Mouse (Mus musculus): ENCODE data around the gene Dock4.
A peak's percentile ranks its signal among the peaks of the same experiment; 100 is the strongest.

The Dock4 gene

GRCm38 (mm10) chr12:40568365-40568885 lies 122.7 kb downstream of the Dock4 start:
- no peak for DNase-seq (ENCODE audit: low spot score in 2 of 2)

GRCm38 (mm10) chr12:40568971-40569968 lies 123.5 kb downstream of the Dock4 start:
- DNase-seq (ENCODE audit: low spot score in 2 of 2): no peak

GRCm38 (mm10) chr12:40570250-40570649 lies 124.5 kb downstream of the Dock4 start:
- peak; percentile 15 to 34 for DNase-seq (ENCODE audit: low spot score in 2 of 2)

- DNase-seq (ENCODE audit: low spot score in 2 of 2): no peak
Measured at GRCm38 (mm10) chr12:40574051-40574450, 128.3 kb downstream of the Dock4 start.

- DNase-seq (ENCODE audit: low spot score in 2 of 2): no peak
Measured at GRCm38 (mm10) chr12:40576749-40577148, 131.0 kb downstream of the Dock4 start.

GRCm38 (mm10) chr12:40580351-40580750 lies 134.6 kb downstream of the Dock4 start:
- DNase-seq (ENCODE audit: low spot score in 2 of 2): peak in 1 of 2 experiments; percentile 15

- DNase-seq (ENCODE audit: low spot score in 2 of 2): no peak
Measured at GRCm38 (mm10) chr12:40581037-40581436, 135.3 kb downstream of the Dock4 start.

GRCm38 (mm10) chr12:40582059-40582458 lies 136.3 kb downstream of the Dock4 start:
- DNase-seq (ENCODE audit: low spot score in 2 of 2): no peak

- DNase-seq (ENCODE audit: low spot score in 2 of 2): no peak
Measured at GRCm38 (mm10) chr12:40584526-40585289, 139.0 kb downstream of the Dock4 start.

GRCm38 (mm10) chr12:40585456-40586141 lies 139.8 kb downstream of the Dock4 start:
- no peak for DNase-seq (ENCODE audit: low spot score in 2 of 2)

- no peak for DNase-seq (ENCODE audit: low spot score in 2 of 2)
Measured at GRCm38 (mm10) chr12:40594161-40594560, 148.4 kb downstream of the Dock4 start.

- no peak for DNase-seq (ENCODE audit: low spot score in 2 of 2)
Measured at GRCm38 (mm10) chr12:40595440-40595839, 149.7 kb downstream of the Dock4 start.

- DNase-seq (ENCODE audit: low spot score in 2 of 2): no peak
Measured at GRCm38 (mm10) chr12:40596020-40596419, 150.3 kb downstream of the Dock4 start.

- DNase-seq (ENCODE audit: low spot score in 2 of 2): no peak
Measured at GRCm38 (mm10) chr12:40596441-40596840, 150.7 kb downstream of the Dock4 start.

GRCm38 (mm10) chr12:40599952-40600351 lies 154.2 kb downstream of the Dock4 start:
- DNase-seq (ENCODE audit: low spot score in 2 of 2): no peak

- DNase-seq (ENCODE audit: low spot score in 2 of 2): no peak
Measured at GRCm38 (mm10) chr12:40605565-40605964, 159.8 kb downstream of the Dock4 start.

GRCm38 (mm10) chr12:40622926-40623325 lies 177.2 kb downstream of the Dock4 start:
- DNase-seq (ENCODE audit: low spot score in 2 of 2): no peak

GRCm38 (mm10) chr12:40626521-40626920 lies 180.8 kb downstream of the Dock4 start:
- DNase-seq (ENCODE audit: low spot score in 2 of 2): peak; percentile 4 to 35

- no peak for DNase-seq (ENCODE audit: low spot score in 2 of 2)
Measured at GRCm38 (mm10) chr12:40633242-40633641, 187.5 kb downstream of the Dock4 start.

- no peak for DNase-seq (ENCODE audit: low spot score in 2 of 2)
Measured at GRCm38 (mm10) chr12:40634169-40634568, 188.4 kb downstream of the Dock4 start.

GRCm38 (mm10) chr12:40635991-40636390 lies 190.2 kb downstream of the Dock4 start:
- no peak for DNase-seq (ENCODE audit: low spot score in 2 of 2)

- DNase-seq (ENCODE audit: low spot score in 2 of 2): no peak
Measured at GRCm38 (mm10) chr12:40637427-40637826, 191.7 kb downstream of the Dock4 start.

Measured in heart, adult 9 months (tissue).